Mouse (Mus musculus) bone marrow, adult 2 months (tissue): ENCODE measurements around the gene Pmepa1. TPM values are rescaled to one million over a fixed set of nuclear protein-coding genes. Genes with fewer than 3 reads are reported as not detected.

ENCODE experiments used
- H3K27ac ChIP-seq: fragments of 200-500 bp; 2 replicates; pipeline ENCODE4 v1.5.1; 2012; ENCODE audit warnings: low read depth, mild to moderate bottlenecking, control low read depth, inconsistent platforms, low read length; ENCODE audit not compliant: control insufficient read depth, poor library complexity, insufficient read depth
- H3K4me1 ChIP-seq: fragments of 200-500 bp; 2 replicates; pipeline ENCODE4 v1.6.1; 2011; ENCODE audit warnings: low read length; ENCODE audit not compliant: control insufficient read depth, insufficient read depth
- H3K4me3 ChIP-seq: fragments of 200-500 bp; replicated peaks from 2 replicates; pipeline ENCODE3; 2011; ENCODE audit warnings: mild to moderate bottlenecking, low read depth, low read length, control low read depth; ENCODE audit not compliant: control insufficient read depth
- CTCF ChIP-seq: fragments of 200-500 bp; IDR thresholded peaks from 2 replicates; pipeline ENCODE4 v1.5.1; 2011; ENCODE audit warnings: low read length, control low read depth; ENCODE audit not compliant: control insufficient read depth, insufficient read depth
- POLR2A ChIP-seq: fragments of 200-500 bp; IDR thresholded peaks from 2 replicates; pipeline ENCODE4 v1.6.1; 2011; ENCODE audit warnings: low read depth, mild to moderate bottlenecking, control low read depth, low read length, borderline replicate concordance; ENCODE audit not compliant: control insufficient read depth
- whole genome bisulfite sequencing: fragments of 180-500 bp; shearing (Covaris S2); methylation state at CpG from one replicate; pipeline ENCODE4 v1.1.7; 2018; 5-methylcytosine and 5-hydroxymethylcytosine counted together
- polyA plus RNA-seq: library from polyadenylated mRNA; stranded (reverse); fragments of >200 nt; gene quantifications from 2 replicates; pipeline ENCODE4 v1.2.4, GENCODE M21; 2011; ENCODE audit warnings: low replicate concordance; ENCODE audit not compliant: missing spikeins, insufficient read depth, insufficient read length

Gene Pmepa1
- polyA plus RNA-seq, 1 experiment = 12.5 TPM

DNA sequence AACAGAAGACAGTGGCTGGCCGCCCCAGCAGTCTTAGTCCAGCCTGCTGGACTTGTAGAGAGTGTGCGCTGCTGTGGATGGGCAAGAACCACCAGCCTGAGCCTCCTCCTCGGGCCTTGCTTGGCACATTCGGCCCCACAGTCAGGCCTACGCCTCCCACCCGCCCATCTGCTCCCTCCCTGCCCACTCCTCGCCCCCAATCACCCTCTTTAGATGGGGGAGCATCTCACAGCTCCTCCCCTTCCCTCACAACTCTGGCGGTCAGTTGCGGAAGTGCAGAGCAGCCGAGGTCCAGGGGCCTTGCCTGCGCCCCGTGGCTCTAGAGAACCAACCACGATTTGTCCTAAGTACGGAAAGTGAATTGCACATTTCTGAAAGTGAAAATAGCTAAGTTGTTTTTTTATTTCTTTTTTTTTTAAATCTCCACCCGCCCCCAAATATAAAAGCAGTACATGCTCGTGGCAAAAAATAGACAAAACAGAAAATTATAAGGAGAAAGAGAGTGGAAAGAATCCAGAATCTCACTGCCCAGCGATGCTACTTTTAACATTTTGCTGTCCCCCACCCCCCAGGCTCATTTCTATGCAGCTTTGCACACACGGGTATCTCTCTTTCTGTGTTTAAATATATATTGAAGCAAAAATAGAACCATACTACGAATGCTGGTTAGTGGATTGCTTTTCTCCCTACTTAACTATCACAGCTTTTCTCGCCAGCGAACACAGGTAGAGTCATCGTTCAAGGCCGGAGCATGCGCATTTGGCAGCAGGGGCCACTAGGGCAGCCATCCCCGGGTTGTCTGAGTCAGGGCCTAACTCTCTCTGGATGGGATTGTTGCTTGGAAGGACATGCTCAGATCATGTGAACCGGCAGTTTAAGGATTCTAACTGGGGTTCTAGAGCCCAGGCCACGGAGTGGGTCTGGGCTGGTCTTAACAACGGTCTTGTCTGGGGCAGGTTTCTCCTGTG is 24.6 kb upstream of the Pmepa1 start:
- WGBS = 70% methylated on average over 28 of the region's 28 CpGs
- no peak overlapping the region for H3K4me3 ChIP-seq
- H3K27ac ChIP-seq = no peak overlapping the region
- no peaks in the 10 kb centered on the region for H3K4me1 ChIP-seq
- TF ChIP-seq CTCF (no peak), POLR2A (no peak)

DNA sequence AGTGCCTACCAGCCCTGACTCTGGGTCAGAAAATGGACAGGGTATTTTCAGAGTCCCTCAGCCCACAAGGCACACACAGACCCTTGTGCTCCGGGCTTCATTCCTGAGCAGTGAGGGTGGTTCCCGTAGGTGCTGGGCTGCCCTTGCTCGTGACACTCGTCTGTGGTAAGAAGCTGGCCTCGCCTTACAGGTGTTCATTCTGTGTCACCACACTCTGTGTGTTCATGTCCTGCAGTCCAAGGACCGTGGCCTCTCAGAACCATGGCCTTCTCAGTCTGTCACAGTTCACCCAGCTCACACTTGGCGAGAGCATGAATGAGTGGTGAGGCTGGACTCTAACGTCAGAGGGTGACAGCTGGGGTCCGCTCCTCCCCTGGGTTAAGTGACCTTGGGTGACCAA is 20.1 kb upstream of the Pmepa1 start:
- H3K4me1 ChIP-seq = no peaks in the 10 kb centered on the region
- H3K4me3 ChIP-seq = no peak overlapping the region
- H3K27ac ChIP-seq = no peak overlapping the region
- no peak for TF ChIP-seq POLR2A
- TF ChIP-seq CTCF = no peak
- WGBS = 81% methylated on average over 9 of the region's 9 CpGs

DNA sequence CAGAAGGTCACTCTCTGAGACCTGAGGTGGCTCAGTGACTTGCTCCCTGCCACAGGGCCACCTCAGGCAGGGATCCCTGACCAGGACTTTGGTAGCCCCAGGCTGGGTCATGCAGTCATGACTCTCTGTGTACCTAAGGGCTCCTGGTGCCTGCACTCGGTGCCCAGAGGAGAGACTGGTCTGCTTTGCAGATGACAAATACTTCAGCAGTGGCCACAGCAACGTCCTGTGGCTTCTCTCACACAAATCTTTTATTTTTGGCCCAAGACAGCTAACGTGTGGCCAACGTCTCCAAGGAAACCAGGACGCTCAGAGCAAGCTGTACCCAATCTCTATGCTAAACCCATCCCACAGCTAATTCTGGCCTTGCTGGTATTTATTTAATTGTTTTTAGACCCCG is 16.7 kb upstream of the Pmepa1 start:
- Histone ChIP-seq H3K4me1 (no peaks in the 10 kb centered on the region), H3K4me3 (no peak overlapping the region), H3K27ac (no peak overlapping the region)
- 32% methylated on average over 6 of the region's 6 CpGs for whole genome bisulfite sequencing
- no peak for TF ChIP-seq POLR2A
- TF ChIP-seq CTCF = no peak

DNA sequence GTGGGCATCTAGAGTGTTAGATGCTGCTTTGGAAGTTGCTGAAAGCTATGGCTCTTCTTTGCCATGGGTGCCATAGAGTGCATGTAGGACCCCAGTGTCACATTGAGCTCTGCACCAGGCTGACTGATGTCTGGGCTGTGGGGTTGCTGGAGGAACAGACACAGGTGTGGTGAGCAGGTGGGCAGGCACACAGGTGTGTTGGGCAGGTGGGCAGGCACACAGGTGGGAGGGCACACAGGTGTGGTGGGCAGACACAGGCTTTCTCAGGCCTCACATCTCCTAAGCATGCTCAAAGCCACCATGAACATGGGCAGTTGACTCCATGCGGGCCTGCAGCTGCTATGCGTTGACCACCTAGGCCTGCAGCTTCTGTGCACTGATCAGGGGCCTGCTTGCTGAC is 16.2 kb upstream of the Pmepa1 start:
- Histone ChIP-seq H3K4me1 (no peaks in the 10 kb centered on the region), H3K4me3 (no peak overlapping the region), H3K27ac (no peak overlapping the region)
- TF ChIP-seq CTCF = no peak
- TF ChIP-seq POLR2A = 0 out of 2 replicates have a peak, but pooled peaks have one; percentile 8
- WGBS = 83% methylated on average over 2 of the region's 2 CpGs

DNA sequence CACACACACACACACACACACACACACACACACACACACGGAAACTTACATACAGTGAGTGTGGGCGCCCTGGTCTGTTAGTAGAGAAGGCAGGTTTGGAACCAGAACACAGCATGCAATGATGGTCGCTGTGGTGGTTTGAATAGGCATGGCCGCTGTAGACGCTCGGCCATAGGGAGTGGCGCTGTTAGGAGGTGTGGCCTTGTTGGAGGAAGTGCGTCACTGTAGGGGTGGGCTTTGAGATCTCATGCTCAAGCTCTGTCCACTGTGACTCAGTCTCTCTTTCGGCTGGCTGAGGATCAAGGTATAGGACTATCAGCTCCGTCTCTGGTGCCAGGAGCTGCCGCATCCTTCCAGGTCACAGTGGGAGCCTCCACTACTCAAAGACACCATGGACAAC is 14.6 kb upstream of the Pmepa1 start:
- 86% methylated on average over 11 of the region's 11 CpGs for WGBS
- TF ChIP-seq CTCF (no peak), POLR2A (no peak)
- H3K4me3 ChIP-seq = no peak overlapping the region

DNA sequence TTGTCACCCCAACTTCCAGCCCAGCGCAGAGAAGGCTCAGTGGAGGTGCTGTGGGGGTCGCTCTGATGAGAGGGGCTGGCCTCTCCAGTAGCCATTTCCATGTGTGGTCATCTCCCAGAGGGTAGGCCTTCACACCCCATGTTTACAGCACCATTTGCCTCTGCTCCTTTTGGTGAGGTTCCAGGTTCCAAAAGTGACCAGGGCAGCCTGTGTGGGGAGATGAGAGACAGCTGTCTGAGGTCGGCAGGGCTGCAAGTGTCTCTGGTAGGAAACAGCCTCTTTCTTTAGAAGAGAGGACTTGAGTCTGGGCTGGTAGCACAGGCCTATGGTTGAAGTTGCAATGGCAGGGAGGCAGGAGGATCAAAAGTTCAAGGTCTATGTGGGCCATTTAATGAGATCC is 13.6 kb upstream of the Pmepa1 start:
- whole genome bisulfite sequencing = 66% methylated on average over 3 of the region's 3 CpGs
- TF ChIP-seq CTCF (no peak), POLR2A (no peak)
- H3K27ac ChIP-seq = no peak overlapping the region
- no peaks in the 10 kb centered on the region for H3K4me1 ChIP-seq
- no peak overlapping the region for H3K4me3 ChIP-seq

More for the DNA sequence above, 14.6 kb upstream of the Pmepa1 start:
- Histone ChIP-seq H3K27ac (no peak overlapping the region), H3K4me1 (no peaks in the 10 kb centered on the region)

DNA sequence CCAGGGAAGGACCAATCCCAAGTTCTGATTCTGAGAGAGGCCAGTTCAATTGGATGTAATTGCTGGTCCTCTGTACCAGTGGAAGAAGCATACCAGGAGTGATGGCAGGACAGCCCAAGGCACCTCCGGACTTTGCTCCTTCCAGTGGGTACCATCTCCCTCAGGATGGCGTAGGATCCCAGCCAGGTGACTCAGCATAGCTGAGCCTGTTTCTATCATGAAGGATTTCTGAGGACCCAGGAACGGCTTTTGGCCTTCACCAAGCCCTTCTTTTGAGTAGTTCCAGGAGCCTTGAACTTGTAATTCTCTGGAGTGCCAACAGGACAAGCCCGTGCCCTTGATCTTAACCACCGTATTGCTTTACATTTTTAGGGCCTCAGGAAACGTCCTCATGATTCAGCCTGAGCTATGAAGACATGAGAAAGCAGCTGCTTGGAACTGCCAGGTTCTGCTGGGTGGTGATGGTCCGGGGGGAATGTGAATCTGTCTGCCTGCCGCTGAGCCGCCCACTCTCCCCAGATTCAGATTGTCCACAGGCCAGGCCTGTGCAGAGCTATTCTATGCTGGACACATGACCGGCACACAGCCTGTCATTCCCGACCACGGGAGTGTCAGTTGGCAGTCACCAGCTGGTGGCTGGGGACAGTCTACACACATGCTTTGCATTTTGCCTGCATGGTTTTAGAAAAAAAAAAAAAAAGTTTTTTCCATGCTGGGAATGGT is 9.6 kb upstream of the Pmepa1 start:
- no peak overlapping the region for H3K27ac ChIP-seq
- WGBS = 81% methylated on average over 12 of the region's 12 CpGs
- no peaks in the 10 kb centered on the region for H3K4me1 ChIP-seq
- H3K4me3 ChIP-seq = no peak overlapping the region
- no peak for TF ChIP-seq POLR2A
- TF ChIP-seq CTCF = no peak

DNA sequence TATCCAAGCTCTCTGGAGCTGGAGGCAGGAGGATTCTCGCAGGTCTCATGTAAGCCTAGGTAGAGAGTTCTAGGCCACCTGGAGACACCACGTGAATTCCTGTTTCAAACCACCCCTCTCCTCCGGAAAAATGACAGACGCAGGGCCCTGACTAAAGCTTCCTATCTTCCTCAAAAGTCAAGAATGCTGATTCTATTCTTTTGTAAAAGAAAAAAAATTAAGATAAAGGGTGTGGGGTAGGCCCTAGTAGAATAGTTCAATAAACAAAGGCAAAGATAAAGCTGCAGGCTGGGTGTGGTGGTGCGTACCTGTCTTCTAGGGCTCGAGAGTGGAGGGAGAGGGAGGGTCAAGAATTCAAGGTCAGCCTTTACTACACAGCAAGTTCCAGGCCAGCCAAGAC is 8.4 kb upstream of the Pmepa1 start:
- Histone ChIP-seq H3K4me3 (no peak overlapping the region), H3K27ac (no peak overlapping the region), H3K4me1 (no peaks in the 10 kb centered on the region)
- WGBS = 77% methylated on average over 6 of the region's 6 CpGs
- TF ChIP-seq CTCF (no peak), POLR2A (no peak)
